Mouse (Mus musculus): ENCODE data around the gene Ctnnbl1. TPM values are rescaled to one million over a fixed set of nuclear protein-coding genes. Genes with fewer than 3 reads are reported as not detected.

The Ctnnbl1 gene
- polyA plus RNA-seq, 1 experiment from 2014 or later, result 97.1 TPM

GRCm38 (mm10) chr2:157770761-157771160 lies 33.6 kb downstream of the Ctnnbl1 start:
- H3K27me3 ChIP-seq (ENCODE audit: control insufficient read depth, insufficient read depth, low read length), result no peaks in the 10 kb centered on the region
- WGBS, result 78% methylated on average over 3 of the region's 3 CpGs
- H3K4me2 ChIP-seq (ENCODE audit: low read depth, low read length), result no peak overlapping the region
- no peak overlapping the region for H3K9ac ChIP-seq (replicated peaks; ENCODE audit: low read length)
- H3K4me1 ChIP-seq (ENCODE audit: control insufficient read depth, insufficient read depth, low read length), result no peaks in the 10 kb centered on the region
- H3K27ac ChIP-seq (replicated peaks; ENCODE audit: low read depth, low read length), result no peak overlapping the region
- H3K9me3 ChIP-seq (replicated peaks; ENCODE audit: control insufficient read depth, low read length), result no peaks in the 10 kb centered on the region
- H3K4me3 ChIP-seq (ENCODE audit: low read depth, low read length), result no peak overlapping the region
- DNase-seq (ENCODE audit: low spot score) (no peak), ATAC-seq (replicated peaks; ENCODE audit: insufficient number of reproducible peaks, low FRiP score, low TSS enrichment, low read depth) (no peak)
- H3K36me3 ChIP-seq (replicated peaks; ENCODE audit: control insufficient read depth, insufficient read depth, low read depth, low read length), result no peaks in the 10 kb centered on the region

- Histone ChIP-seq H3K4me3 (ENCODE audit: low read depth, low read length) (no peak overlapping the region), H3K4me2 (ENCODE audit: low read depth, low read length) (no peak overlapping the region), H3K27me3 (ENCODE audit: control insufficient read depth, insufficient read depth, low read length) (no peaks in the 10 kb centered on the region), H3K9ac (replicated peaks; ENCODE audit: low read length) (no peak overlapping the region), H3K36me3 (replicated peaks; ENCODE audit: control insufficient read depth, insufficient read depth, low read depth, low read length) (no peaks in the 10 kb centered on the region), H3K4me1 (ENCODE audit: control insufficient read depth, insufficient read depth, low read length) (no peaks in the 10 kb centered on the region), H3K9me3 (replicated peaks; ENCODE audit: control insufficient read depth, low read length) (no peaks in the 10 kb centered on the region), H3K27ac (replicated peaks; ENCODE audit: low read depth, low read length) (no peak overlapping the region)
- WGBS, result 82% methylated on average over 1 of the region's 1 CpGs
- no peak for DNase-seq (ENCODE audit: low spot score)
- ATAC-seq (replicated peaks; ENCODE audit: insufficient number of reproducible peaks, low FRiP score, low TSS enrichment, low read depth), result no peak
These were observed 36.5 kb downstream of the Ctnnbl1 start for GRCm38 (mm10) chr2:157773661-157774060.

- DNase-seq (ENCODE audit: low spot score), result no peak
- Histone ChIP-seq H3K4me3 (ENCODE audit: low read depth, low read length) (no peak overlapping the region), H3K9me3 (replicated peaks; ENCODE audit: control insufficient read depth, low read length) (no peaks in the 10 kb centered on the region), H3K4me2 (ENCODE audit: low read depth, low read length) (no peak overlapping the region), H3K4me1 (ENCODE audit: control insufficient read depth, insufficient read depth, low read length) (no peaks in the 10 kb centered on the region), H3K36me3 (replicated peaks; ENCODE audit: control insufficient read depth, insufficient read depth, low read depth, low read length) (no peaks in the 10 kb centered on the region), H3K27me3 (ENCODE audit: control insufficient read depth, insufficient read depth, low read length) (no peaks in the 10 kb centered on the region), H3K9ac (replicated peaks; ENCODE audit: low read length) (no peak overlapping the region), H3K27ac (replicated peaks; ENCODE audit: low read depth, low read length) (no peak overlapping the region)
- ATAC-seq (replicated peaks; ENCODE audit: insufficient number of reproducible peaks, low FRiP score, low TSS enrichment, low read depth), result no peak
- 87% methylated on average over 2 of the region's 2 CpGs for WGBS
These were observed 38.8 kb downstream of the Ctnnbl1 start for GRCm38 (mm10) chr2:157775957-157776356.

DNA sequence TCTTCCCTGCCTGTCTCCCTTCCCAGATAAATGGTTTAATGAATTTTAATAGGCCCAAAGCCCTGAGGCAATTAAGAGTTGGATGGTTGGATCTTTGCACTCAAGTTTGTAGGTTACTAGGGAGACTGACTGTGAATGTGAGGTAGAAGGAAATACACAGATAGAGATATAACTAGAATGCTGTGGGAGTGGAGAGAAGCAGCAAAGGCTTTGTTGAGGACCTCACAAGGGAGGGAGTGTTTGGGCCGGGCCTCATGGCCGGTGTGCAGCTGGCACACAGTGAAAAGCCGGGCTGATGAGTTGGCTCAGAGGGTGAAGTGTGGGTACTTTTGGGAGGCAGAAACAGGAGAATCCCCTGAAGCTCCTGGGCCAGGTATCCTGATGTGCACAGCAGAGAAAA lies 43.8 kb downstream of the Ctnnbl1 start:
- Histone ChIP-seq H3K27me3 (ENCODE audit: control insufficient read depth, insufficient read depth, low read length) (no peaks in the 10 kb centered on the region), H3K9me3 (replicated peaks; ENCODE audit: control insufficient read depth, low read length) (no peaks in the 10 kb centered on the region), H3K4me1 (ENCODE audit: control insufficient read depth, insufficient read depth, low read length) (no peaks in the 10 kb centered on the region), H3K27ac (replicated peaks; ENCODE audit: low read depth, low read length) (no peak overlapping the region), H3K9ac (replicated peaks; ENCODE audit: low read length) (no peak overlapping the region), H3K36me3 (replicated peaks; ENCODE audit: control insufficient read depth, insufficient read depth, low read depth, low read length) (no peaks in the 10 kb centered on the region), H3K4me3 (ENCODE audit: low read depth, low read length) (no peak overlapping the region), H3K4me2 (ENCODE audit: low read depth, low read length) (no peak overlapping the region)
- ATAC-seq (replicated peaks; ENCODE audit: insufficient number of reproducible peaks, low FRiP score, low TSS enrichment, low read depth) (no peak), DNase-seq (ENCODE audit: low spot score) (no peak)
- 87% methylated on average over 3 of the region's 3 CpGs for WGBS

DNA sequence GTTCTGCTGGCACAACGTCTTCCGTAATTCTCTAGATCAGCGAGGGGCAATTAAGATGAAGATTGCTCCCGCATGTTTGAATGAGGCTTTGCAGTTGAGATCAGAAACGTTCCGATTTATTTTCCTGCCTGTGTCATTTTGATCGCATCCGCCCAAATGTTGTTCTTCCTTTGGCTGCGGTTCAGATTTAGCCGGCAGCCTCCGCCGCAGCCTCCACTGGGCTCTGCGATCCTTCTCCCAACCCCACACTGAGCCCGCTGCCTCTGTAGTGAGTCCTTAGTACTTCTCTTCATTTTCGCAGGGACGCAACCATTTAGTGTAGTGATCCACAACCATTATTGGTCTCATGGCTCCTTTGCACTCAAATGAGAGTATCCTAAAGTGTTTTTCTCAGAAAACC lies 46.0 kb downstream of the Ctnnbl1 start:
- H3K4me3 ChIP-seq (ENCODE audit: low read depth, low read length), result no peak overlapping the region
- 75% methylated on average over 16 of the region's 16 CpGs for WGBS
- no peak overlapping the region for H3K4me2 ChIP-seq (ENCODE audit: low read depth, low read length)
- H3K36me3 ChIP-seq (replicated peaks; ENCODE audit: control insufficient read depth, insufficient read depth, low read depth, low read length), result no peaks in the 10 kb centered on the region
- ATAC-seq (replicated peaks; ENCODE audit: insufficient number of reproducible peaks, low FRiP score, low TSS enrichment, low read depth) (no peak), DNase-seq (ENCODE audit: low spot score) (no peak)
- no peak overlapping the region for H3K27ac ChIP-seq (replicated peaks; ENCODE audit: low read depth, low read length)
- H3K9me3 ChIP-seq (replicated peaks; ENCODE audit: control insufficient read depth, low read length), result no peaks in the 10 kb centered on the region
- H3K9ac ChIP-seq (replicated peaks; ENCODE audit: low read length), result no peak overlapping the region
- H3K27me3 ChIP-seq (ENCODE audit: control insufficient read depth, insufficient read depth, low read length), result no peaks in the 10 kb centered on the region
- H3K4me1 ChIP-seq (ENCODE audit: control insufficient read depth, insufficient read depth, low read length), result no peaks in the 10 kb centered on the region

DNA sequence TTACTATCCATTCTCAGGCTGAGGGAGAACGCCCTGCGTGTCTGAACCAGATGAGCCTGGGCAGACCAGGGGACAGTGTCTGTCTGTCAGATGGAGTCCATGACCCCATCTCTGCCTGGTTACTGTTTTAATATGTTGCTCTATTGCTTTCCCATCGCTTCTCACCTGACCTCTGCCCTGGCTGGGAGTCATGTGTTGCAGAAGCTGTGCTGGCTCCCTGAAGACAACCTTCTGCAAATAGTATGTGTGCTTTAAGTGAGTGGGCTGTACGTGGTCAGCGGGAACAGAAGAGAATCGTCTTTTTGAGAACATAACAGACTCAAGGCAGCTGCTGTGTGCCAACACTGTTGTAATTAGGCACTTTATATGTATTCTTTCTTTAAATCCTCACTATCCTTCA lies 47.0 kb downstream of the Ctnnbl1 start:
- H3K27me3 ChIP-seq (ENCODE audit: control insufficient read depth, insufficient read depth, low read length), result no peaks in the 10 kb centered on the region
- WGBS, result 73% methylated on average over 6 of the region's 6 CpGs
- DNase-seq (ENCODE audit: low spot score), result no peak
- no peak overlapping the region for H3K27ac ChIP-seq (replicated peaks; ENCODE audit: low read depth, low read length)
- no peaks in the 10 kb centered on the region for H3K36me3 ChIP-seq (replicated peaks; ENCODE audit: control insufficient read depth, insufficient read depth, low read depth, low read length)
- H3K4me1 ChIP-seq (ENCODE audit: control insufficient read depth, insufficient read depth, low read length), result no peaks in the 10 kb centered on the region
- H3K9ac ChIP-seq (replicated peaks; ENCODE audit: low read length), result no peak overlapping the region
- no peak overlapping the region for H3K4me2 ChIP-seq (ENCODE audit: low read depth, low read length)
- no peak overlapping the region for H3K4me3 ChIP-seq (ENCODE audit: low read depth, low read length)
- no peak for ATAC-seq (replicated peaks; ENCODE audit: insufficient number of reproducible peaks, low FRiP score, low TSS enrichment, low read depth)
- no peaks in the 10 kb centered on the region for H3K9me3 ChIP-seq (replicated peaks; ENCODE audit: control insufficient read depth, low read length)

GRCm38 (mm10) chr2:157784647-157785046 lies 47.4 kb downstream of the Ctnnbl1 start:
- Histone ChIP-seq H3K9me3 (replicated peaks; ENCODE audit: control insufficient read depth, low read length) (no peaks in the 10 kb centered on the region), H3K4me2 (ENCODE audit: low read depth, low read length) (no peak overlapping the region), H3K9ac (replicated peaks; ENCODE audit: low read length) (no peak overlapping the region), H3K27me3 (ENCODE audit: control insufficient read depth, insufficient read depth, low read length) (no peaks in the 10 kb centered on the region), H3K4me1 (ENCODE audit: control insufficient read depth, insufficient read depth, low read length) (no peaks in the 10 kb centered on the region), H3K36me3 (replicated peaks; ENCODE audit: control insufficient read depth, insufficient read depth, low read depth, low read length) (no peaks in the 10 kb centered on the region), H3K27ac (replicated peaks; ENCODE audit: low read depth, low read length) (no peak overlapping the region), H3K4me3 (ENCODE audit: low read depth, low read length) (no peak overlapping the region)
- DNase-seq (ENCODE audit: low spot score) (no peak), ATAC-seq (replicated peaks; ENCODE audit: insufficient number of reproducible peaks, low FRiP score, low TSS enrichment, low read depth) (no peak)
- WGBS, result 78% methylated on average over 2 of the region's 2 CpGs

- DNase-seq (ENCODE audit: low spot score) (no peak), ATAC-seq (replicated peaks; ENCODE audit: insufficient number of reproducible peaks, low FRiP score, low TSS enrichment, low read depth) (no peak)
- Histone ChIP-seq H3K4me1 (ENCODE audit: control insufficient read depth, insufficient read depth, low read length) (no peaks in the 10 kb centered on the region), H3K27ac (replicated peaks; ENCODE audit: low read depth, low read length) (no peak overlapping the region), H3K4me3 (ENCODE audit: low read depth, low read length) (no peak overlapping the region), H3K9ac (replicated peaks; ENCODE audit: low read length) (no peak overlapping the region), H3K9me3 (replicated peaks; ENCODE audit: control insufficient read depth, low read length) (no peaks in the 10 kb centered on the region), H3K4me2 (ENCODE audit: low read depth, low read length) (no peak overlapping the region), H3K36me3 (replicated peaks; ENCODE audit: control insufficient read depth, insufficient read depth, low read depth, low read length) (no peaks in the 10 kb centered on the region; the same call in 1 of the 2 replicates), H3K27me3 (ENCODE audit: control insufficient read depth, insufficient read depth, low read length) (no peaks in the 10 kb centered on the region)
- 90% methylated on average over 7 of the region's 7 CpGs for WGBS
These were observed 52.0 kb downstream of the Ctnnbl1 start for GRCm38 (mm10) chr2:157789226-157789625.
